Mouse (Mus musculus): ENCODE results near the gene Fat1. TPM values are rescaled to one million over a fixed set of nuclear protein-coding genes. Genes with fewer than 3 reads are reported as not detected.
"Not testable (repeated sequence)": the region's sequence is repeated elsewhere in the genome, so short reads cannot be mapped to it uniquely, and the experiment has no call there.

Fat1 gene
- total RNA-seq, 4 experiments from 2014 or later, result 49.0 to 69.7 (median 55.0) TPM

DNA sequence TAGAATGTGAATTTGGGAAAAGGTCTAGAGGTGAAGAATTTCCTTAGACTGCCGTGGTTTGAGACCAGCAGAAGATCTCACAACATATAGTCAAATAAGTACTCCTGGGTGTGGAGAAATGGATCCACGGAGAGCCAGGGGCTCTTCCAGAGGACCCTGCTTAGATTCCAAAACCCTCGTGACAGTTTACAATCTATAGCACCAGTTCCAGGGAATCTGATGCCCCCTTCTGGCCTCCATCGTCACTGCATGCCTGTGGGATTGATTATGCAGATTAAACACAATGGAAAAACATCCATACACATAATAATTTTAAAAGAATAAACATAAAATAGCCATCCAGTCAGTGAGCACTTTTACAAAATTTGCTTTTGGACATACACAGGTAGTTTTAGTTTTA lies 75.4 kb downstream of the Fat1 start:
- peak; percentile 36 for DNase-seq

DNA sequence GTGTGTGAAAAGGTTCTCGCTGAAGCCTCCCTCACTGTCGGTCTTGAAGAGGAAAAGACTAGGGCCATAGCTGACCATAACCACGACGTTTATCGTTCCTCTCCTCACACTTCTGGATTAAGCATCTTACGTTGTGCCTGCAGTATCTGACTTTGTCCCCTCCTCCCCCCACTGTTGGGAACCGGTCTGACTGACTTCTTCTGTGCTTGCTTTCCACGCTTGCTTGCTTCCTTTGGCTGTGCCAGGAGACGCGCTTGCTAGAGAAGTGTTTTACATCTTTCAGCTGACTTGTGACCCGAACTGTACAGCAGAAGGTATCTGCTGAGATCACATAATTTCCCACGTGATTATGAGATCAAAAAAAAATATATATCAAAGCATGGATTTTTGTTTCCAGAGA lies 76.5 kb downstream of the Fat1 start:
- DNase-seq, result no peak

GRCm38 (mm10) chr8:45013852-45014251 lies 78.6 kb downstream of the Fat1 start:
- DNase-seq, result no peak

DNA sequence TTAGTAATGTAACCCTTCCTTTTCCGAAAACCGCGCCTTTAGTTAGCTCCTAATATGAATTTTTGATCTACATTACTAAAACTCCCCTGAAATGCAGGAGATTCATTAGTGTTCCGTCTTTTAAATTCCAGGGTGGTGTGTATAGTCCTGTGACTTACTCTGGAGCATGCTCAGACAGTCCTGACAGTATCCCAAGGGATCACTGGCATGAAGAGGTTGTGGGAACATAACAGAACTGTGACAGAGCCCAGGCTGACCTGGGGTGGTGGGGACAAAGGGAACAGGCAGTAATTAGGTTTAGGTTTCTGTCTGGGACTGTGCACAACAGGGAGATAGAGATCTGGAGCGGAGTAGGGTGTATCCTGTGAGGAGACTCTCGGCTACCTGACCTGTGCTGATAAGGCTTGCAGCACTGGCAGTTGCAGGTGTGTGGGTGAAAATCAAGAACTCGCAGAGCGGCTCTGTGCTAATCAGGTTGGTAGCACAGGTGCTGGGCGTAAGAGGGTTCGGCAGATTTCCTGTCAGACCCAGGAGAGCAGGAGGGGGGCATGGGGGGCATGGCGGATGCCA lies 79.3 kb downstream of the Fat1 start:
- DNase-seq, result no peak

GRCm38 (mm10) chr8:45015876-45016275 lies 80.6 kb downstream of the Fat1 start:
- DNase-seq, result no peak

DNA sequence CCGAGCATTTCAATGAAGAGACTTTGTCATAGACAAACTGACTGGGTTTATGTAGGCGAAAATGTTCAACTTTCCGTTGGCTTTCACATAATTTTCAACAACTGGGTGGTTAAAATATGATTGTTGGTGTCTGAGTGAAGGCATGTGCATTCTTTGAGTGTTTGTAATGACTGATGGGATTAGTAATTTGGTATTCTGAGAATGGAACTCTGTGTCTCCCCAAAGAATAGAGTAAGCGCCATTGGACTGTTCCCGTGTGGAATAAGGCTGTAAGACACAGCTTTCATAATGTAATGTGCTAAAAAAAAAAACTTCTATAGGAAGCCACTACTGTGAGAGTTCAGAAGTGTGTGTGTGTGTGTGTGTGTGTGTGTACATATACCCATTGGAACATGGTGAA lies 84.0 kb downstream of the Fat1 start:
- no peak for DNase-seq

DNA sequence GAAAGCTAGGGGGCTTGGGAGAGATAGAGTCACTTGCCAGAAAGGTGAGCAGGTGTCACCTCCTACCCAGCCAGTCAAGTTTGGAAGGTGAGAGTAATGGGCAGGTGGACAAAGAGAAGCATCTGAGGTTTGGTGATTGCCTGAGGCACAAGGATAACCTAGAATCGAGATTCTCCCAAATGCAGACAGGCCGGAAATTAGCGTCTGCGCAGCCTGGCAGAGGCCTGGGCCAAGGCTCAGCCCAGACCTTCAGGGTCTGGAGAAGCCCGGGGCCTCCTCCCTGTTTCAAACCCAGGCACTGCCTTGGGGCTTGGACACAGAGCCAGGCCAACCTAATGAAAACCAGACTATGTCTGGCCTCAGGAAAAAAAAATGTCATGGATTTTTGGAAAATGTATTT lies 85.9 kb downstream of the Fat1 start:
- DNase-seq, result no peak

GRCm38 (mm10) chr8:45021911-45022665 lies 86.8 kb downstream of the Fat1 start:
- DNase-seq, result no peak

DNA sequence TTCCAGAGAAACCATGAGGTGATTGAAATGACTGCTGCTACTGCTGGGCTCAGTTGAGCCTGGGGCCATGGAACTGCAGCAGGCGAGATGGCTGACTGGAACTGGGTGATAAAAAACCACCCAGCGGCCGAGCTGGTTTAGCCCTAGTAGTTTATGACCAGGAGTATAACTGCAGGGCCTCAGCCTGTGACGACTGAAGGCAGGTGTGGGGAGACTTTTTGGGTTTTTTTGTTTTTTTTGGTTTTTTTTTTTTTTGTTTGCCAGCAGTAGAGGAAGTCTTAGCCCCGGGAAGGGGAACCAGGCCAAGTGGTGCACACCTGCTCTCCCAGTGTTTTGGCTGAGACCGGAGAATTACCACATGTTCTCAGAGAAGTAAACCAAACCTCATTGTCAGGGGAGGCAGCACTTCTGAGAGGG lies 92.8 kb downstream of the Fat1 start:
- no peak for DNase-seq

DNA sequence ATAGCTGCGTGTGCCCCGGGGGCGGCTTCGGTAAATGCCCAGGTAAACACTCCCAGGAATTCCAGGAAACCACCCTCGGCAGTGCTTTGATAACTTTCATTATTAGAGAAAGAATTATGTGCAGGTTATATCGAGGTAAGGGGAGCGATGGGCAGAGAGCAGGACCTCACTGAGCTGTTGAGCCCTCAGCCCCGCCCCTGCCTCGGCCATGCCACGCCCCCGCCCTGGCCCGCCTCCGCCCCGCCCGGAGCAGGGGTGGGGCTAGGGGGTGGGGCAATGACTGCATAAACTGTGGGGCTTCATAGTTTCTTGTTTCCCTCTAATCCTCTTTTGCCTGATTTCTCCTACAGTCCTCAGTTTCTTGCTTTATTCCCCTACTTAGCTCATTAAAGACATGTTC lies 103.1 kb downstream of the Fat1 start:
- DNase-seq, result no peak

DNA sequence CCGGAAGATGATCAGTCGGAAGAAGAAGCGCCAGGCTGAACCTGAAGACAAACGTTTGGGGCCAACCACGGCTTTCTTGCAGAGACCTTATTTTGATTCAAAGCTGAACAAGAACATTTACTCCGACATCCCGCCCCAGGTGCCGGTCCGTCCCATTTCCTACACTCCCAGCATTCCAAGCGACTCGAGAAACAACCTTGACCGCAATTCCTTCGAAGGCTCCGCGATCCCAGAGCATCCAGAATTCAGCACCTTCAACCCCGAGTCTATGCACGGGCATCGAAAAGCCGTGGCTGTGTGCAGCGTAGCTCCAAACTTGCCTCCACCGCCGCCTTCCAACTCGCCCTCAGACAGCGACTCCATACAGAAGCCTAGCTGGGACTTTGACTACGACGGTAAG lies 108.9 kb downstream of the Fat1 start:
- DNase-seq, result no peak

DNA sequence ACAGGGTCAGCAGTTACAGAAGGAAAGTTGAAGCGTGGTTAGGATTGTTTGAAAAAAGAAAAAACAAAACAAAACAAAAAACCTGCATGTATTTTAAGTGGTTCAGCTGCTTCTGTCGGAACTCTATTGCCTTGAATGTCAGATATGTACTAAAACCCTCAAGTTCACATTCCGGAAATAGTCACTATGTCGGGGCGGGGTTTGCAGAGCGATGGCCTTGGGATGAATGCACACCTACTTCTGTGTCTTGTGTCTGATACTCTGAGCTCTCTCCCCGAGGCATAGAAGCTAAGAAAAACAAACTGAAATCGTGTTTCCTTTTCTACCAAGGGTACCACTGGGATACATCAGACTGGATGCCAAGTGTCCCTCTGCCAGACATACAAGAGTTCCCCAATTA lies 115.2 kb downstream of the Fat1 start:
- no peak for DNase-seq

DNA sequence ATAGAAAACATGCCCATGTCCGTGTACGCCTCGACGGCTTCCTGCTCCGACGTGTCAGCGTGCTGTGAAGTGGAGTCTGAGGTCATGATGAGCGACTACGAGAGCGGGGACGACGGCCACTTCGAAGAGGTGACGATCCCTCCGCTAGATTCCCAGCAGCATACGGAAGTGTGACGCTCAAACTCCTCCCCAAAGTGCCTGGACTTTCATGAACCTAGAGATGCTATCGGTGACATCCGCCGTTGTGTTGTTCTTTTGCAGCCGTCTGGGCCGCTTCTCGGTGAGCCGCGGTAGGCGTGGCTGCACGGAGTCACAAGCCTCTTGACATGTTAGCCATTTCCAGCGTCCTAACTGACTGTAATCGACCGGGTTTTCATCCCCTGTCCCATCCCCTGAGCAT lies 116.0 kb downstream of the Fat1 start:
- no peak for DNase-seq

DNA sequence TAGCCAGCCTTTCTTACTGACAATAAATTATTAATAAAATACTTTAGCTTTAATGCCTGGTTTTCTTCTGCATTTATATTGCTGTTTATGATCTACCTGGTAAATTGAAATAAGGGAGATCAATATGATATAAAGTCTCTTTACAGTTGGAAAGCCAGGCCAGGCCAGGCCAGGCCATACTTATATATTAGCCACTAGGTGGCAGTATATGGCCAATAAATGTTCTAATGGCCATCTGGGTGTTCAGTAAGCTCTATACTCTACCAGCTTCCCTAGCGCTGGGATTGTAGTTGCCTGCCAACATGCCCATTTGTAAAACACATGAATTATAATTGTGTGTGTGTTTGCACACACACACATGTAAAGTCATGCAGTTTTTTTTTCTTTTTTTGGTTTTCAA lies 117.0 kb downstream of the Fat1 start:
- no peak for DNase-seq

DNA sequence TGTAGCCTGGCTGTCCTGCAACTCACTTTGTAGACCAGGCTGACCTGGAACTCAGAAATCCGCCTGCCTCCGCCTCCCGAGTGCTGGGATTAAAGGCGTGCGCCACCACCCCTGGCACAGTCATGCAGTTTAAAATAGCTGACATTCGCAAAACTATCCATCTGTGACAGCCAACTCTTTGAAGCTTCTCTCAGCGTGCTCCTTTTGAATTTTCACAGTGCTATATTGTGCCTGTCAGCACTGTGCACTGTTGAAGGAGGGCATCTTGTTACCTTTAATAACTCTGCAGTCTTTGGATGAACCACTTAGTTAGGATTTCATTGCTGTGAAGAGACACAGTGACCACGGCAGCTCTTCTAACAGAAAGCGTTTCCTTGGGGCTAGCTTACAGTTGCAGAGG lies 117.4 kb downstream of the Fat1 start:
- no peak for DNase-seq

- no peak for DNase-seq
Measured at GRCm38 (mm10) chr8:45055500-45055899, 120.3 kb downstream of the Fat1 start.

GRCm38 (mm10) chr8:45056810-45057209 lies 121.6 kb downstream of the Fat1 start:
- DNase-seq, result no peak

GRCm38 (mm10) chr8:45060083-45060482 lies 124.8 kb downstream of the Fat1 start:
- no peak for DNase-seq

- no peak for DNase-seq
Measured at GRCm38 (mm10) chr8:45062311-45062710, 127.1 kb downstream of the Fat1 start.

GRCm38 (mm10) chr8:45062982-45063924 lies 128.0 kb downstream of the Fat1 start:
- DNase-seq, result no peak

DNA sequence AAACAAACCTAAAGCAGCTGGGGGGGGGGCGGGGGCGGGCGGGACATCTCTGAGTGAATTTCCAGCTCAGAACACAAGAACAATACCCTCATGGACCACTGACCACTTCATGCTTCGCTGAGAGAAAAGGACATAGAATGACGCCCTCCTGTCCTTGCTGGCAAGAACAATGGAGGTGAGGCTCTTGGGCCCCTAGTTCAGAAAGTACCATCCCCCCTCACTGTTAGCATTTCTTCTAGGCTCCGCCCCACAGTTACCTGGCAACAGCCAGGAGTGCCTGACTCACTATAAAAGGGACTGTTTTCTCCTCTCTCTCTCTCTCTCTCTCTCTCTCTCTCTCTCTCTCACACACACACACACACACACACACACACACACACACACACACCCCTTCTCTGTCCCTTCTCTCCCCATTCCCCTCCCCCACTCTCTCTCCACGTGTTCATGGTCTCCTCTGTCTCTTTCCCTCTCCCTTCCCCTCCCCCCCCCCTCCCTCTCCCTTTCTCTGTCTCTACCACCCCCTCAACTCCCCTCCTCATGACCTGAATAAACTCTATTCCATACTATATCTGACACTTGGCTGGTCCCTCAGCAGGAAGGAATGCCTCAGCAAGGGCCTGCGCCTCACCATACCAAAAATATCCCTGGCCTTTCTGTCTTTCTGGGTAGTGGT lies 129.1 kb downstream of the Fat1 start:
- DNase-seq, result no peak

GRCm38 (mm10) chr8:45065391-45065790 lies 130.1 kb downstream of the Fat1 start:
- not testable (repeated sequence) for DNase-seq

All from adrenal gland, adult 8-10 months (tissue).